Mouse (Mus musculus): ENCODE results near the gene Spcs2.
"Not testable (repeated sequence)": the region's sequence is repeated elsewhere in the genome, so short reads cannot be mapped to it uniquely, and the experiment has no call there.

The Spcs2 gene

GRCm38 (mm10) chr7:99822426-99822825 is 40.8 kb downstream of the Spcs2 start:
- peak; percentile 62 for DNase-seq

GRCm38 (mm10) chr7:99821953-99822352 is 41.3 kb downstream of the Spcs2 start:
- DNase-seq, result no peak

DNA sequence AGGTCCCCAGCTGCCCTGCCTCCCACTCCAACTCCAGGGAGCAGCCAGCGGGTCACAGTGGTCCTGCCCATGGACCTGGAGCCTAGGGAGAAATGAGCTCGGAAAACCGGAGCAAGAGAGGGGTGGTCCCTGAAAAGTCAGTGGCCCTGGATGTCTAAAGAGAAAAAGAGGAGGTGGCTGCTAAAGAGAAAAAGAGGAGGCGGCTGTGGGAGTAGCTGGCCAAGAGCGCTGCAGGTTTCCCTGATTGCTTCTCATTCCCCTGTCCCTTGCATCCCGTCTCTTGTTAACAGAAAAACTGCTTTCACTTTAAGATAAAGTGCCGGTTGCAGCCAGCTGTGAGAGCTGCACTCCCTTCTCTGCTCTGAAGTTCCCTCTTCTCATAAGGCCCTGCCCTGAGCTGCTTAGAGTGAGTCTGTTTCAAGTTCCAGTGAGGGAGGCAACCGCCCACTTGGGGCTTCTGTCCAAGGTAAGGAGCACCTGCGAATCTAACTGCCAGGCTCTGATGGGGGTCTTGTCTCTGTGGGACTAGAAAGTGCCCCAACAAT is 45.0 kb downstream of the Spcs2 start:
- DNase-seq, result peak; percentile 70

GRCm38 (mm10) chr7:99813394-99813793 is 49.9 kb downstream of the Spcs2 start:
- DNase-seq, result peak; percentile 84

GRCm38 (mm10) chr7:99811661-99812060 is 51.6 kb downstream of the Spcs2 start:
- no peak for DNase-seq

DNA sequence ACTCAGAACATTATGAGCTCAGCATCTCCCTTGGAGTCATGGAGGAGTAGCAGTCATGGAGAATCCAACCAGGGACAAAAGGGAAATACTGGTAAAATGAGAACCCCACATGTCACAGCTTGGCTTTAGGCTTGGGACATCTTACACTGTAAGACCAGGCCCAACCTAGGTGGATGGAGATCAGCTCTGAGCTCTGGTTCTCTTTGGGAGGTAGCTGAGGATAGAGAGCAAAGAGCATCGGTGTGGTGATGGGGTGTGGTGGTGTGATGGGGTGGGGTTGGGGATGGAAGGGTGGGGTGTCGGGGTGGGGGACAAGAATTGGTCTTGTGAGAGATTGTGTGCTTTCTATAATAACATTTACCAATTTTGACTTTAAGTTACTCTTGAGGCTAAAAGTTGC is 52.4 kb downstream of the Spcs2 start:
- DNase-seq, result no peak

DNA sequence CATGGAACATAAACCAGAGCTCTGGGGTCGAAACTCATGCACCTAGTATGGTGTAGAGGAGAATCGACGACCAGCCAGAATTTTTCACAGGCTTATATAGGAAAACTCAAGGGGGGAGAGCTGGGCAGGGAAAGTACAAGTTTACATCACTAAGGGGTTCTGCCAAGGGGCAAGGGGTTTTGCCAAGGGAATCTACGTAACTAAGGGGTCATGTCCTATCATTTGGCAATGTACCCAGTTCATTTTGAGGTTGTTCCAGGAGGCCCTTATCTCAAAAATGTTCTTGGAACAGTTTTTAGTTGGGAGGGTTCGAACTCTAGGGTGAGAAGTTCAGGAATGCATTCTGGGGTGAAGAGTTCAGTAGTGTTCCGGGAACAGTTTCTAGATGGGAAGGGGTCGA is 56.2 kb downstream of the Spcs2 start:
- not testable (repeated sequence) for DNase-seq

- DNase-seq, result no peak
Measured at GRCm38 (mm10) chr7:99805340-99805739, 57.9 kb downstream of the Spcs2 start.

GRCm38 (mm10) chr7:99804033-99804432 is 59.2 kb downstream of the Spcs2 start:
- DNase-seq, result not testable (repeated sequence)

- DNase-seq, result no peak
Measured at GRCm38 (mm10) chr7:99803535-99803934, 59.7 kb downstream of the Spcs2 start.

DNA sequence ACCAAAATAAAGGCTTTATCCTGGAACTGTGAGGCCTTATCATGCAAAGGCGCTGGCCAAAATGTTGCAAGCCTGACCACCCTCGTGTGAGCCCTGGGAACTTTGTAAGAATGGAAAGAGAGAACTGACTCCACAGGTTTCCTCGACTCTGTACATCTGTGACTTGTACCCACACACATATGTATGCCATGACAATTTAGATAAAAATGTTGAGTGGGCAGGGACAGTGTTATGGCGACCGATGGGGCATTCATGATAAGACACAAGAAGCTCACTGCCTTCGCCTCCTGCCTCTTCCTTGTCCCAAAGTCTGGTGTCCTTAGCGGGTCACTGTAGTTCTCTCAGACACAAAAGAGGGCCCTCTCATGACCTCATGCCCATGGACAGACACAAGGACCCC is 64.1 kb downstream of the Spcs2 start:
- DNase-seq, result no peak

DNA sequence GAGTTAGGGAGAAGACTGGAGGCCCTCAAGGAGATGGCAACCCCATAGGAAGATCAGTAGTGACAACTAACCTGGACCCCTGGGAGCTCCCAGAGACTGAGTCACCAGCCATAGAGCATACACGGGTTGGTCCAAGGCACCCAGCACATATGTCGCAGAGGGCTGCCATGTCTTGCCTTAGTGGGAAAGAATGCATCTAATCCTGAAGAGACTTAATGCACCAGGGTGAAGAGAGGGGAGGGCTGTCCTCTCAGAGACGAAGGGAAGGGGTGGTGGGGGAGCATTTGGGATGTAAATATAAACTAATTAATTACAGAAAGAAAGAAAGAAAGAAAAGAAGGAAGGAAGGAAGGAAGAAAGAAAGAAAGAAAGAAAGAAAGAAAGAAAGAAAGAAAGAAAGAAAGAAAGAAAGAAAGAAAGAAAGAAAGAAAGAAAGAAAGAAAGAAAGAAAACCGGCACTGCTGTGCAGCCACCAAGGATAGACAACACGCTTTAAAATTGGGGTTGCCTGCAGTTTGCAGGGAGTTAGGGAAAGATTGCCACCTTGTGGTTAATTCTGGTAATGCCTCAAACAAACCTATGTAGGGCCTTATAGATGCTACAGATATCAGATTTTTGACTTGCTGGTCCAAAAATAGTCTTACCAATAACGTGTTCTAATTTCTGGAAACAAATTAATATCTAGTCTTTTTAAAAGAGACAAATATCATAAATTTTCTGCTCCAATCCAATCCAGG is 65.2 kb downstream of the Spcs2 start:
- peak; percentile 72 for DNase-seq

DNA sequence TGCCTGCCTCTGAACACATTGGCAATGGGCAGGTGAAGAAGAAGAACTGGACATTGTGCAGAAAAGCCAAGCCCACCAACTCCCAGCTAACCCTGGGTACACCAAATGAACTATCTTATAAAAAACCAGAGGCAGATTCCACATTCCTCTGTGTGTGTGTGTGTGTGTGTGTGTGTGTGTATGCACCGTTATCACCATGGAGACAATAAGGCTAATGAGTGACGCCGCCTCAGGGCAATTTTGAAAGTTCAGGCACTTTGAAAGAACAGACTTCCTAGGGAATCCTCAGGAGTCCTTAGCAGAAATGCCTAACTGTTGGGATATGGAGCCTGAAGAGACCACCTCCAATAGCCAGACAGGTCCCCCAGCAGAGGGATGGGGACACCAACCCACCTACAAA is 66.0 kb downstream of the Spcs2 start:
- no peak for DNase-seq

- DNase-seq, result no peak
Measured at GRCm38 (mm10) chr7:99796471-99796870, 66.8 kb downstream of the Spcs2 start.

DNA sequence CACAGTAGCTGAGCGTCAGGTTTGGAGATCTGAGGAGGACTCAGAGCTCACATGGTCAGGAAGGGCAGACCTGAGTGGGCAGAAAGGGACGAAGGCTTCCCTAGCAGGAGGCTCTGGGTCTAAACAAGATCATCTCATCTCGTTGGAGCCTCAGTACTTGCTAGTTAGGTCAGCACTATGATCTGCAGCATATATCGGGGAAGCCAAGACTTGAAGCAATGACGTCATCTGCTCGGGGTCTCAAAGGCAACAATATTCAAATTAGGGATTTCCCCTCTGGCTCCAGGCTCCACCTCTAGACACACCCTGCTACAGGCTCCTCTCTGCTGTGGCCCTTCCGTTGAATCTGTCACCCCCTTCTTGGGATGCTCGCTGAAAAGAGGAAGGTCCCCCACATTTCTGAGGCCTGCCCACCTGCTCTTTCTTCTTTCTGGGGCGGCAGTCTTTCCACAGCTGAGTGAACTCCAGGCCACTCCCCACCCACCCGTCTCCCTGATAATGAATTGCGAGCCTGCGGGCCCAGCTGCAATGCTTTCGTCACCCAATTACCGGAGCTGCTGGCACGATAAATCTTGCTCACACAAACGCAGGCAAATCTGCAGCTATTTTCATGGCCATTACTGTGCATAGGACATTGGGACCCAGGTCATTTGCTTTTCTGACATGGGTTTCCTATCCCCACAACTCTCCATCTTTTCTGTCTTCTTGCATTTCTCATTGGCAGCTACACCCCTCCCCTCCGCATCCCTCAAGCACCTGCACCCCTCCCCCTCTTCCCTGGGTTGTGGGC is 67.9 kb downstream of the Spcs2 start:
- peak; percentile 61 for DNase-seq

GRCm38 (mm10) chr7:99794096-99794495 is 69.2 kb downstream of the Spcs2 start:
- no peak for DNase-seq

GRCm38 (mm10) chr7:99790816-99791215 is 72.4 kb downstream of the Spcs2 start:
- DNase-seq, result no peak

DNA sequence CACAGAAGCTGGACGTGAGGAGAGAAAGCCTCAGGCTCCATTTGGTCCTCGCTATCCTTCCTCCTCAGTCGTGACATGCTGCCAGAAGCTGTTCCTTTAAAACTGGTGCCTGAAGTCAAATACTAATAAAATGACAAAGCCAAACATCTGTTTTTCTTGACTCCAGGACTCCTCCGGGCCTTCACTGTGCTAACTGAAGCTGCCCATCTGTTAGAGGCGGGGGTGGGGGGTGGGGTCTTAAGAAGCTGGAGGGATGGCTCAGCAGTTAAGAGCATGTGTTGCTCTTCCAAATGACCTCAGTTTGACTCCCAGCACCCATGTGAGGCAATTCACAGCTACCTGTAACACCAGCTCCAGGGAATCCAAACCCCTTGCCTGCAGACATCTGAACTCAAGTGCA is 74.7 kb downstream of the Spcs2 start:
- no peak for DNase-seq

- DNase-seq, result no peak
Measured at GRCm38 (mm10) chr7:99787935-99788334, 75.3 kb downstream of the Spcs2 start.
